Mouse (Mus musculus): ENCODE results near the gene Heatr4.

- no peak for TF ChIP-seq FLI1 (IDR thresholded peaks at IDR 0.05; ENCODE audit: low read length)
- no peak for TF ChIP-seq GATA1 (IDR thresholded peaks at IDR 0.05; ENCODE audit: borderline replicate concordance, low read length)
Measured at GRCm38 (mm10) chr12:83939332-83939731, 45.3 kb downstream of the Heatr4 start.

Data from megakaryocyte, embryonic 14.5 days (primary cell).